Mouse (Mus musculus): ENCODE results near the gene Tas2r107. TPM values are rescaled to one million over a fixed set of nuclear protein-coding genes. Genes with fewer than 3 reads are reported as not detected.
"Not testable (repeated sequence)": the region's sequence is repeated elsewhere in the genome, so short reads cannot be mapped to it uniquely, and the experiment has no call there.

Gene Tas2r107
- not detected for total RNA-seq (2021)
- long read RNA-seq, experiment 1, result 0 reads
- long read RNA-seq, experiment 2, result 0 reads

- no peak for DNase-seq (ENCODE audit: low spot score in 2 of 2)
Measured at GRCm38 (mm10) chr6:131660049-131660448, at the start of gene Tas2r107. TSS of gene Tas2r107 (minus strand) at chr6:131660149.

DNA sequence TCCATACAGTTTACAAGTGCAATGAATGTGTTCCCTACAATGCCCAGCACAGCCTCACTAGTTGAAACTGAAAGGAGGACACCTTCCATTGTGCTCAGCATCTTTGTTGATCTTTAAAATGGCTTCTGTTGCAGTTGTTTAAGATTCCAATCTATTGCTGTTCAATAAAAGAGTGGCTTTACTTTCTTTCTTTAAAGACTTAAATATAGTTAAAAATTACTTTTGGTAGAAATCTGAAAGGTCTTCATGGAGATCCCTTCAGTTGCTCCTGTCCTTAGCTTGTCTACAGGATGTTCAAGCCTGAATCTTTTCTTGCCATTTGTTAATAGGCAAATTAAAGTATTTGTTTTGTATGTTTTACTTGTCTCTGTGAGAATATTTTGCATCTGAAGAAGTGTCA is 30.0 kb upstream of the Tas2r107 start, which contains the start of gene Tas2r114:
Tas2r114 (minus strand) TSS at position 101 of the 400 bp plus-strand sequence.
- no peak for DNase-seq (ENCODE audit: low spot score in 2 of 2)

DNA sequence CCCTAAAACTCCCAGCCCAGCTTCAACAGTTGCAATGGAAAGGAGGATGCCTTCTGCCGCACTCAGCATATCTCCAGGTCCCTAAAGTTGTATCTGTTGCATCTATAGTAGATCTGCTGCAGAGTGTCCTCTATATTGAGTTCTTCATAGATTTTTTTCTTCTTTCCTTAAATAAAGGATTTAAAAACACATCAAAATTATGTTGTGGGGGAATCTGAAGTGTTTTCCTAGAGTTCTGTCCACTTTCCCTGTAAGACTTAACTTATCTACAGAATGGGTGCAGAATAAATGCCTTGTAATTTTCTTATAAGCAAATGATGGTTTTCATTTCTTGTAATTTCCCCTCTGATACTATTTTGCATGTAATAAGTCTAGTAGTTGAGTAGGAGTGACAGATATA is 27.4 kb upstream of the Tas2r107 start, which contains the start of gene Tas2r105:
Tas2r105 (minus strand) TSS at position 101 of the 400 bp plus-strand sequence.
- no peak for DNase-seq (ENCODE audit: low spot score in 2 of 2)

GRCm38 (mm10) chr6:131685644-131686043 is 25.7 kb upstream of the Tas2r107 start, which contains the start of gene Tas2r104:
TSS of gene Tas2r104 (minus strand) at chr6:131685744.
- no peak for DNase-seq (ENCODE audit: low spot score in 2 of 2)

- no peak for DNase-seq (ENCODE audit: low spot score in 2 of 2)
Measured at GRCm38 (mm10) chr6:131678786-131679185, 18.8 kb upstream of the Tas2r107 start, which contains the start of gene Tas2r106. TSS of gene Tas2r106 (minus strand) at chr6:131678886.

GRCm38 (mm10) chr6:131630812-131631211 is 29.1 kb downstream of the Tas2r107 start, which contains the start of gene Tas2r130:
TSS of gene Tas2r130 (minus strand) at chr6:131630912.
- DNase-seq (ENCODE audit: low spot score in 2 of 2), result no peak

GRCm38 (mm10) chr6:131609956-131610355 is 50.0 kb downstream of the Tas2r107 start:
- not testable (repeated sequence) for DNase-seq (ENCODE audit: low spot score in 2 of 2)

Other genes starting within 250 kb of the Tas2r107 start
- gene 5430401F13Rik, start 173.7 kb downstream of the Tas2r107 start, total RNA-seq (2021), result not detected
- not detected for gene Gm6619, start 173.7 kb downstream of the Tas2r107 start, total RNA-seq (2021)
- gene Tas2r130, start 29.2 kb downstream of the Tas2r107 start, total RNA-seq (2021), result not detected
- gene Tas2r106, start 18.7 kb upstream of the Tas2r107 start, total RNA-seq (2021), result not detected
- not detected for gene Tas2r104, start 25.6 kb upstream of the Tas2r107 start, total RNA-seq (2021)
- gene Tas2r105, start 27.3 kb upstream of the Tas2r107 start, total RNA-seq (2021), result not detected
- gene Tas2r114, start 29.9 kb upstream of the Tas2r107 start, total RNA-seq (2021), result not detected